Mouse (Mus musculus) midbrain, embryonic 10.5 days (tissue): ENCODE data around the gene Olfr317. TPM values are rescaled to one million over a fixed set of nuclear protein-coding genes. Genes with fewer than 3 reads are reported as not detected.
"Not testable (repeated sequence)": the region's sequence is repeated elsewhere in the genome, so short reads cannot be mapped to it uniquely, and the experiment has no call there.

Source experiments
- DNase-seq: peaks from one replicate; pipeline ENCODE4 v3.0.0-alpha.2; 2017; ENCODE audit warnings: low spot score
- H3K27ac ChIP-seq: fragments of 300-500 bp; sonication (generic); replicated peaks from 2 replicates; pipeline ENCODE4 v1.5.1; 2016; ENCODE audit warnings: mild to moderate bottlenecking
- H3K27me3 ChIP-seq: fragments of 300-500 bp; sonication (generic); 2 replicates; pipeline ENCODE4 v1.6.1; 2016; ENCODE audit warnings: low read depth, mild to moderate bottlenecking; ENCODE audit not compliant: poor library complexity, severe bottlenecking
- H3K36me3 ChIP-seq: fragments of 300-500 bp; sonication (generic); 2 replicates; pipeline ENCODE4 v1.6.1; 2016; ENCODE audit warnings: mild to moderate bottlenecking, moderate library complexity
- H3K4me1 ChIP-seq: fragments of 300-500 bp; sonication (generic); 2 replicates; pipeline ENCODE4 v1.6.1; 2016
- H3K4me3 ChIP-seq: fragments of 300-500 bp; sonication (generic); 2 replicates; pipeline ENCODE4 v1.5.1; 2016; ENCODE audit warnings: mild to moderate bottlenecking, moderate library complexity
- H3K9me3 ChIP-seq: fragments of 300-500 bp; sonication (generic); replicated peaks from 2 replicates; pipeline ENCODE4 v1.6.1; 2016; ENCODE audit warnings: mild to moderate bottlenecking
- WGBS: fragments of 180-500 bp; shearing (Covaris S2); methylation state at CpG from one replicate; pipeline ENCODE4 v1.1.7; 2016; 5-methylcytosine and 5-hydroxymethylcytosine counted together
- polyA plus RNA-seq: library from polyadenylated mRNA; unstranded; fragments of >200 nt; fragmentation: Nextera tagmentation; extraction: Ambion mirVana; gene quantifications from 2 replicates; pipeline ENCODE4 v1.2.1, GENCODE M21; 2016

The Olfr317 gene
- not detected in 2 replicates for polyA plus RNA-seq

- no peak for DNase-seq
- no peaks in the 10 kb centered on the region for H3K27me3 ChIP-seq
- H3K36me3 ChIP-seq: no peaks in the 10 kb centered on the region
- 89% methylated on average over 4 of the region's 4 CpGs for WGBS
- H3K4me3 ChIP-seq: no peak within 1 kb of the TSS
- H3K27ac ChIP-seq: no peak within 1 kb of the TSS
- H3K9me3 ChIP-seq: no peaks in the 10 kb centered on the region
- peaks cover 3% of the 10 kb centered on the region; the same call in 1 of the 2 replicates for H3K4me1 ChIP-seq
These were observed at the start of gene Olfr317 for GRCm38 (mm10) chr11:58738792-58739262. Olfr317 (minus strand) TSS chr11:58739212.

- Histone ChIP-seq H3K9me3 (no peaks in the 10 kb centered on the region), H3K27me3 (no peaks in the 10 kb centered on the region), H3K27ac (no peak overlapping the region), H3K4me3 (no peak overlapping the region), H3K36me3 (no peaks in the 10 kb centered on the region), H3K4me1 (peaks cover 9% of the 10 kb centered on the region; the same call in 1 of the 2 replicates)
- 86% methylated on average over 8 of the region's 8 CpGs for WGBS
- DNase-seq: no peak
These were observed 49.3 kb upstream of the Olfr317 start for GRCm38 (mm10) chr11:58788346-58788745.

GRCm38 (mm10) chr11:58787651-58788050 lies 48.6 kb upstream of the Olfr317 start:
- WGBS: 91% methylated on average over 10 of the region's 10 CpGs
- DNase-seq: no peak
- Histone ChIP-seq H3K4me3 (no peak overlapping the region), H3K36me3 (no peaks in the 10 kb centered on the region), H3K27me3 (no peaks in the 10 kb centered on the region), H3K27ac (no peak overlapping the region), H3K9me3 (no peaks in the 10 kb centered on the region), H3K4me1 (peaks cover 9% of the 10 kb centered on the region; the same call in 1 of the 2 replicates)

- no peaks in the 10 kb centered on the region for H3K36me3 ChIP-seq
- no peak overlapping the region for H3K27ac ChIP-seq
- H3K4me3 ChIP-seq: no peak overlapping the region
- WGBS: 80% methylated on average over 2 of the region's 2 CpGs
- no peaks in the 10 kb centered on the region for H3K9me3 ChIP-seq
- DNase-seq: no peak
- H3K4me1 ChIP-seq: peaks cover under 1% of the 10 kb centered on the region; the same call in 1 of the 2 replicates
- H3K27me3 ChIP-seq: no peaks in the 10 kb centered on the region
These were observed 45.2 kb upstream of the Olfr317 start for GRCm38 (mm10) chr11:58784182-58784581.

- WGBS: 84% methylated on average over 6 of the region's 6 CpGs
- no peak for DNase-seq
- Histone ChIP-seq H3K4me3 (no peak within 1 kb of the TSS), H3K27me3 (no peaks in the 10 kb centered on the region), H3K9me3 (no peaks in the 10 kb centered on the region), H3K27ac (no peak within 1 kb of the TSS), H3K4me1 (no peaks in the 10 kb centered on the region), H3K36me3 (no peaks in the 10 kb centered on the region)
These were observed 43.6 kb upstream of the Olfr317 start, which contains the start of gene Olfr314 for GRCm38 (mm10) chr11:58782480-58783089. Olfr314 (plus strand) TSS chr11:58782952.

GRCm38 (mm10) chr11:58772888-58773287 lies 33.9 kb upstream of the Olfr317 start, which contains the start of gene Olfr315:
Olfr315 (plus strand) TSS chr11:58773188.
- no peak within 1 kb of the TSS for H3K27ac ChIP-seq
- no peaks in the 10 kb centered on the region for H3K36me3 ChIP-seq
- no peak for DNase-seq
- no peak within 1 kb of the TSS for H3K4me3 ChIP-seq
- no peaks in the 10 kb centered on the region for H3K9me3 ChIP-seq
- H3K27me3 ChIP-seq: no peaks in the 10 kb centered on the region
- H3K4me1 ChIP-seq: no peaks in the 10 kb centered on the region

- H3K27ac ChIP-seq: no peak within 1 kb of the TSS
- no peak for DNase-seq
- H3K36me3 ChIP-seq: no peaks in the 10 kb centered on the region
- H3K4me1 ChIP-seq: no peaks in the 10 kb centered on the region
- H3K27me3 ChIP-seq: no peaks in the 10 kb centered on the region
- H3K4me3 ChIP-seq: no peak within 1 kb of the TSS
- H3K9me3 ChIP-seq: no peaks in the 10 kb centered on the region
- WGBS: 96% methylated on average over 2 of the region's 2 CpGs
These were observed 13.4 kb upstream of the Olfr317 start, which contains the start of gene Olfr316 for GRCm38 (mm10) chr11:58752434-58752833. Olfr316 (plus strand) TSS chr11:58752734.

- H3K4me1 ChIP-seq, H3K36me3 ChIP-seq, H3K9me3 ChIP-seq, H3K27me3 ChIP-seq, H3K4me3 ChIP-seq, H3K27ac ChIP-seq, DNase-seq: not testable (repeated sequence)
- WGBS: 72% methylated on average over 18 of the region's 18 CpGs
These were observed 12.1 kb upstream of the Olfr317 start for GRCm38 (mm10) chr11:58751096-58751495.

GRCm38 (mm10) chr11:58733372-58733771 lies 5.6 kb downstream of the Olfr317 start:
- DNase-seq: no peak
- no peaks in the 10 kb centered on the region for H3K27me3 ChIP-seq

GRCm38 (mm10) chr11:58727896-58728650 lies 10.9 kb downstream of the Olfr317 start:
- H3K4me1 ChIP-seq, H3K4me3 ChIP-seq, DNase-seq, H3K36me3 ChIP-seq, H3K9me3 ChIP-seq, H3K27ac ChIP-seq, H3K27me3 ChIP-seq: not testable (repeated sequence)
- WGBS: 88% methylated on average over 6 of the region's 6 CpGs

More at GRCm38 (mm10) chr11:58733372-58733771, 5.6 kb downstream of the Olfr317 start:
- WGBS: 74% methylated on average over 3 of the region's 3 CpGs
- Histone ChIP-seq H3K4me3 (no peak overlapping the region), H3K9me3 (no peaks in the 10 kb centered on the region), H3K36me3 (no peaks in the 10 kb centered on the region), H3K4me1 (peaks cover 3% of the 10 kb centered on the region; the same call in 1 of the 2 replicates), H3K27ac (no peak overlapping the region)

- Histone ChIP-seq H3K27ac (no peak within 1 kb of the TSS), H3K4me1 (no peaks in the 10 kb centered on the region), H3K4me3 (no peak within 1 kb of the TSS), H3K36me3 (no peaks in the 10 kb centered on the region), H3K27me3 (no peaks in the 10 kb centered on the region), H3K9me3 (no peaks in the 10 kb centered on the region)
- DNase-seq: no peak
These were observed 15.1 kb downstream of the Olfr317 start, which contains the start of gene Olfr318 for GRCm38 (mm10) chr11:58723914-58724313. Olfr318 (minus strand) TSS chr11:58724014.

GRCm38 (mm10) chr11:58719701-58720100 lies 19.3 kb downstream of the Olfr317 start:
- H3K36me3 ChIP-seq: no peaks in the 10 kb centered on the region
- no peaks in the 10 kb centered on the region for H3K4me1 ChIP-seq
- H3K27ac ChIP-seq: no peak overlapping the region
- no peak overlapping the region for H3K4me3 ChIP-seq
- 86% methylated on average over 4 of the region's 4 CpGs for WGBS
- H3K27me3 ChIP-seq: no peaks in the 10 kb centered on the region
- no peaks in the 10 kb centered on the region for H3K9me3 ChIP-seq
- no peak for DNase-seq

GRCm38 (mm10) chr11:58717723-58718122 lies 21.3 kb downstream of the Olfr317 start:
- not testable (repeated sequence) for H3K4me1 ChIP-seq, H3K9me3 ChIP-seq, H3K27me3 ChIP-seq, H3K27ac ChIP-seq, H3K36me3 ChIP-seq, H3K4me3 ChIP-seq, DNase-seq
- 92% methylated on average over 7 of the region's 7 CpGs for WGBS
